Mouse (Mus musculus) limb, embryonic 13.5 days (tissue): ENCODE data around the gene Olfr16. TPM values are rescaled to one million over a fixed set of nuclear protein-coding genes. Genes with fewer than 3 reads are reported as not detected.

Experiments
- ATAC-seq: fragments of 200-750 bp; cut with Nextera tagmentation; 2 replicates; pipeline ENCODE4 v1.8.0; 2017; ENCODE audit warnings: low read depth, moderate number of reproducible peaks, moderate TSS enrichment; ENCODE audit not compliant: low FRiP score
- H3K27ac ChIP-seq: fragments of 300-500 bp; sonication (generic); 2 replicates; pipeline ENCODE4 v1.5.1; 2015; ENCODE audit warnings: inconsistent platforms, mild to moderate bottlenecking, moderate library complexity
- H3K27me3 ChIP-seq: fragments of 300-500 bp; sonication (generic); 2 replicates; pipeline ENCODE4 v1.6.1; 2015; ENCODE audit warnings: mild to moderate bottlenecking, inconsistent platforms
- H3K36me3 ChIP-seq: fragments of 300-500 bp; sonication (generic); 2 replicates; pipeline ENCODE4 v1.6.1; 2015; ENCODE audit warnings: inconsistent platforms, mild to moderate bottlenecking, moderate library complexity
- H3K4me1 ChIP-seq: fragments of 300-500 bp; sonication (generic); 2 replicates; pipeline ENCODE4 v1.6.1; 2015; ENCODE audit warnings: inconsistent platforms
- H3K4me2 ChIP-seq: fragments of 300-500 bp; sonication (generic); replicated peaks from 2 replicates; pipeline ENCODE4 v1.6.1; 2015; ENCODE audit warnings: inconsistent platforms, mild to moderate bottlenecking, moderate library complexity
- H3K4me3 ChIP-seq: fragments of 300-500 bp; sonication (generic); 2 replicates; pipeline ENCODE4 v1.5.1; 2015; ENCODE audit warnings: moderate library complexity, mild to moderate bottlenecking, inconsistent platforms
- H3K9ac ChIP-seq: fragments of 300-500 bp; sonication (generic); 2 replicates; pipeline ENCODE4 v1.6.1; 2015; ENCODE audit warnings: mild to moderate bottlenecking, inconsistent platforms
- H3K9me3 ChIP-seq: fragments of 300-500 bp; sonication (generic); 2 replicates; pipeline ENCODE4 v1.6.1; 2016; ENCODE audit warnings: inconsistent platforms
- WGBS: fragments of 180-500 bp; shearing (Covaris S2); methylation state at CpG from one replicate; pipeline ENCODE4 v1.1.7; 2015; 5-methylcytosine and 5-hydroxymethylcytosine counted together
- polyA plus RNA-seq: library from polyadenylated mRNA; unstranded; fragments of >200 nt; fragmentation: Nextera tagmentation; extraction: Ambion mirVana; gene quantifications from 2 replicates; pipeline ENCODE4 v1.2.1, GENCODE M21; 2015

The Olfr16 gene
- polyA plus RNA-seq: not detected in 2 replicates

DNA sequence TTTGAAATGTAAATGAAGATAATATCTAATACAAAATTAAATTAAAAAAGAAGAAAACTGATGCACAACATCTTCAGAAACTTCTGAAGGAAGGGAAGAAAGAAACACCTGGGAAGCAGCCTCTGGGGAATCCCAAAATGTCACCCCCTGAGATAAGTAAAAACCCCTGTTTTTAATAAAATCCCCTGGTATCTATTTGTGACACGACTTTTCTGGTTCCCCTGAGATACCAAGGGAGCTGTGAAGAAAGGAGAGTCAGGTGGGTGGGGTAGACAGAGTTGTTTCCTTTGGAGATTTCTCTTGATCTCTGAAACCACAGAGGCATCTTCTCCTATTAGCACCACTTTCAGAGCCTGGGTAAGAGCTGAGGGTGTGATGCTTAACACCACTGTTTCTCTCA is at the start of gene Olfr16:
TSS of gene Olfr16 (plus strand) at position 250 of the 400 bp plus-strand sequence.
- WGBS: 37% methylated on average over 1 of the region's 1 CpGs
- Histone ChIP-seq H3K27ac (no peak within 1 kb of the TSS), H3K9me3 (no peaks in the 10 kb centered on the region), H3K4me3 (no peak within 1 kb of the TSS), H3K27me3 (no peaks in the 10 kb centered on the region), H3K36me3 (no peaks in the 10 kb centered on the region), H3K9ac (no peak within 1 kb of the TSS), H3K4me2 (no peak within 1 kb of the TSS), H3K4me1 (no peaks in the 10 kb centered on the region)
- no peak for ATAC-seq

DNA sequence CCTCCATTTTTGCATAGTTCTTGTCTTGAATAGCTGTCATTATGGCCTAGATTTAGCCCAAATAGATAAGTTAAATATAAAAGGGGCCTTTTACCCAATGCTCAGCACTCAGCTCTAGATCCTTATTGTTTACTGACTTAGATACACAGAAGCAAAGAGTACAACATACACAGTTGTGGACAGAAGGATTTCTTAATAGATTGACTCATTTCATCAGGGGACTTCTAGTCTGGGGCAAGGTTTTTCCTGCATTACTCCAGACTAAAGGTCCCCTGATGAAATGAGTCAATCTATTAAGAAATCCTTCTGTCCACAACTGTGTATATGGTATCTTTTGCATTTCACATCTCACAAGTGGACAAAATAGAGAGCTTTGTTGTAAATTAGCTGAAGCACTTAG is 46.9 kb upstream of the Olfr16 start:
- no peak overlapping the region for H3K4me3 ChIP-seq
- H3K27ac ChIP-seq: no peak overlapping the region
- no peaks in the 10 kb centered on the region for H3K27me3 ChIP-seq
- H3K4me1 ChIP-seq: no peaks in the 10 kb centered on the region
- no peaks in the 10 kb centered on the region for H3K36me3 ChIP-seq
- H3K4me2 ChIP-seq: no peak overlapping the region
- no peak for ATAC-seq
- H3K9ac ChIP-seq: no peak overlapping the region
- no peaks in the 10 kb centered on the region for H3K9me3 ChIP-seq

DNA sequence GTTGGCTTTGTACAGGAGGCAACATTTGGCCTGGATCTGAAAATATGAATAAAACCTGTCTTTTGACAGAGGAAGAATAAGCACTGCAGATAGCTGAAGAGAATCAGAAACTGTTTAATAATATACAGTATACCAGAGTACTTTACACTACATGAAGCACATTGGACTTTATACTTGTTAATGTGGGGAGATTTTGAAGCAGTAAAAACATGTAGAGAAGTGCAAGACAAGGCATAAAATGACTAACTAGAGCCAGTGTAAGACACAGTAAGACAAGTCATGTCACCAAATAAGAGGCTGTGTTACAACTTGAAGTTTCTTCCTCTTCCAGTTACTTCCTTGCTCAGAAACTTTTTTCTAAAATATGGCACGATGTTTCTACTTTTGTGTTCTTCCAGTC is 33.1 kb upstream of the Olfr16 start:
- Histone ChIP-seq H3K4me1 (no peaks in the 10 kb centered on the region), H3K4me2 (no peak overlapping the region), H3K27me3 (no peaks in the 10 kb centered on the region), H3K9ac (no peak overlapping the region), H3K4me3 (no peak overlapping the region), H3K9me3 (no peaks in the 10 kb centered on the region), H3K27ac (no peak overlapping the region), H3K36me3 (no peaks in the 10 kb centered on the region)
- WGBS: 76% methylated on average over 1 of the region's 1 CpGs
- ATAC-seq: no peak

DNA sequence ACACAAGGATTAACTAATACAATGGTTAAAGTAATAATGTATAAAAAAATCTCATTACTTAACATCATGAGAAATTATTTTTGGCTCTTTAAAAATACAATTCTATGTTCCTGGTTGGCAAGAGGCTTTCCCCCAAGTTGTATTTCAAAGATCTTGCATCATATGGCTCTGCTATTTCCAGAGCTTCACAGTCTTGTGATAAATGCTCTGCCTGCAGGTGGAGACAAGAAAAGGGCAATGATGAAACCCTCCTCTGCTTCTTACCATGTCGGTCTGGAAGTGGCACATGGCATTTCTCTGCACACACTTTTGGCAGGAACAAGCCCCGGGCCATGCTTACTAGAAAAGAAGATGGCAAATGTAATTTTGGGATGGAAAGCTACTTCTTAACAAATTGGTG is 31.8 kb upstream of the Olfr16 start:
- no peaks in the 10 kb centered on the region for H3K36me3 ChIP-seq
- H3K4me2 ChIP-seq: no peak overlapping the region
- no peak for ATAC-seq
- H3K27ac ChIP-seq: no peak overlapping the region
- no peak overlapping the region for H3K4me3 ChIP-seq
- H3K9me3 ChIP-seq: no peaks in the 10 kb centered on the region
- no peaks in the 10 kb centered on the region for H3K27me3 ChIP-seq
- no peaks in the 10 kb centered on the region for H3K4me1 ChIP-seq
- 74% methylated on average over 2 of the region's 2 CpGs for WGBS
- H3K9ac ChIP-seq: no peak overlapping the region

DNA sequence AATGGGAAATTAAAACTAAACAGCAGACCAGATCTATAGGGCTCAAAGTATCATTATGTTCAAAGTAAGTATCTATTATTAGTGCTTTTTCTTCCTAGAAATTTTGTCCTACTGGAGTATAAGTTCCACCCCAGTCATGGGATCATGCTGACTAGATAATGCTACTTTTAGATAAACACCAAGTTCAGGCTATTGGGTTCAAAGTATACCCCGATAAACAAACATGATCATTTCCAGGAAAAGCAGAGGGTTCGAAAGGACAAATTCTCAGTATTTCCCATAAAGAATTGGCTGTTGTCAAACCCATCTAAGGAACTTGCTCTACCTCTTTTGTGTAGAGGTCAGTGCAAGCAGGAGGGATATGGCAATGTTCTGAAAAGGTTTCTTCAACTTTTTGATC is 18.0 kb upstream of the Olfr16 start:
- WGBS: 90% methylated on average over 2 of the region's 2 CpGs
- H3K9ac ChIP-seq: no peak overlapping the region
- no peak for ATAC-seq
- no peaks in the 10 kb centered on the region for H3K4me1 ChIP-seq
- H3K4me2 ChIP-seq: no peak overlapping the region
- H3K9me3 ChIP-seq: no peaks in the 10 kb centered on the region
- no peaks in the 10 kb centered on the region for H3K27me3 ChIP-seq
- no peak overlapping the region for H3K4me3 ChIP-seq
- H3K27ac ChIP-seq: no peak overlapping the region
- H3K36me3 ChIP-seq: no peaks in the 10 kb centered on the region

DNA sequence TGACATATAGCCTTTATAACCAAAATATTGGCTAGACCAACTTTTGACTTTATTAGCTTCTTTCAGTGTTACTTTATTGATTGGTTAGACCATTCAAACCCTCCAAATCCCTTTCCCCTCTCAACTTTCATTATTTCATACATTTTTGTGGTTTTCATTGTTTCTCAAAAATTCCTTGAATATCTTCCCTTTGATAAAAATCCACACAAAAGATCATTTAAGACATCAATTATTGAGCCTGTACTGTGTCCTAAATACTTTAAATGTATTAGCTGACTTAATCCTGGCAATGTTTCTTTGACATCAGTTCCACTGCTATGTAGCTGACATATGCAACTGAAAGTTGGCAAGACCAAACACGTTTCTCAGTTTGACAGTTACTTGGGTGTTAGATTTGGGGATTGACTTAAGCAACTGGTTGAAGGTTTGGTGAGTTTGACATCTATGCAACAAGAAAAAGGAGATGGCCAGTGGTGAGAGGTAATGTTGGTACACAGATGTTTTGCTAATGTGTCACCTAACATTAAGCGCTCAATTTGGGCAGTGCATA is 1.0 kb downstream of the Olfr16 start:
- Histone ChIP-seq H3K9me3 (no peaks in the 10 kb centered on the region), H3K9ac (no peak overlapping the region), H3K27me3 (no peaks in the 10 kb centered on the region), H3K27ac (no peak overlapping the region), H3K4me2 (no peak overlapping the region), H3K36me3 (no peaks in the 10 kb centered on the region), H3K4me1 (no peaks in the 10 kb centered on the region), H3K4me3 (no peak overlapping the region)
- no peak for ATAC-seq
- 74% methylated on average over 2 of the region's 2 CpGs for WGBS

DNA sequence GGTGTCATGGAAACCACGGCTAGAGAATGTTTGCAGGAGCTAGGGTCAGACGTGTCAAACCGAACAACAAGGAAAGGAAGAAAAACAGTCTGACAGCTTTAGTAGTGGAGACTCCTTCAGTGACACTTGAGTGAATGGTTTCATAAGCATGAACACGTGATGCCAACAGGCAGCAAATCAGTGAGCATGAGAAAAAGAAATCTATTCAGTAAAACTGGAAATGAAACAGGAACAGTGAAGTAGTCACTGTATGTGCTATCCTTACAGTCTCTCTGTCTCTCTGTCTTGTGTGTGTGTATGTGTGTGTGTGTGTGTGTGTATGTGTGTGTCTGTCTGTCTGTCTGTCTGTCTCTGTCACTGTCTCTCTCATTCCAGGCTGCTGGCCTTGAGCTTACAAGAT is 5.2 kb downstream of the Olfr16 start:
- no peak for ATAC-seq
- no peak overlapping the region for H3K4me3 ChIP-seq
- H3K36me3 ChIP-seq: no peaks in the 10 kb centered on the region
- no peaks in the 10 kb centered on the region for H3K27me3 ChIP-seq
- H3K27ac ChIP-seq: no peak overlapping the region
- WGBS: 69% methylated on average over 4 of the region's 4 CpGs
- no peak overlapping the region for H3K4me2 ChIP-seq
- H3K9me3 ChIP-seq: no peaks in the 10 kb centered on the region
- no peaks in the 10 kb centered on the region for H3K4me1 ChIP-seq
- H3K9ac ChIP-seq: no peak overlapping the region

DNA sequence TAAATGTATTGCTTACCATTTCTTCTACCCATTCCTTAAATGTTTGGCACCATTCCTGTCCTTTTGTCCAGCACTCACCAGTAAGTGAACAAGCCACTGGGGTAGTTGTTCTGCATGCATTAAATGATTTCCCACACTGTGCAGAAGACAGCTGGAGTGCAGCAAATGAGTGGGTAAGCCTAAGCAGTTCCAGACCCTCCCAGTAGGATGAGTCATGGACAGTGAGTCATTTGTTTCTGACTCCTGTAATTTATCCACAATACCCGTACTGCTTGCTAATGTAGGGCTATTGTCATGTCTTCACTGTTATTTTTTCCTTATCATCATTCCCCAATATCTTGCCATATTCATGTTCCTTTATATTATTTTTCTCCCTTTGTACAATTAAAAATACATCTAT is 10.2 kb downstream of the Olfr16 start:
- Histone ChIP-seq H3K9ac (no peak overlapping the region), H3K36me3 (no peaks in the 10 kb centered on the region), H3K4me1 (no peaks in the 10 kb centered on the region), H3K4me2 (no peak overlapping the region), H3K27ac (no peak overlapping the region), H3K4me3 (no peak overlapping the region), H3K9me3 (no peaks in the 10 kb centered on the region), H3K27me3 (no peaks in the 10 kb centered on the region)
- ATAC-seq: no peak
- 56% methylated on average over 1 of the region's 1 CpGs for WGBS

DNA sequence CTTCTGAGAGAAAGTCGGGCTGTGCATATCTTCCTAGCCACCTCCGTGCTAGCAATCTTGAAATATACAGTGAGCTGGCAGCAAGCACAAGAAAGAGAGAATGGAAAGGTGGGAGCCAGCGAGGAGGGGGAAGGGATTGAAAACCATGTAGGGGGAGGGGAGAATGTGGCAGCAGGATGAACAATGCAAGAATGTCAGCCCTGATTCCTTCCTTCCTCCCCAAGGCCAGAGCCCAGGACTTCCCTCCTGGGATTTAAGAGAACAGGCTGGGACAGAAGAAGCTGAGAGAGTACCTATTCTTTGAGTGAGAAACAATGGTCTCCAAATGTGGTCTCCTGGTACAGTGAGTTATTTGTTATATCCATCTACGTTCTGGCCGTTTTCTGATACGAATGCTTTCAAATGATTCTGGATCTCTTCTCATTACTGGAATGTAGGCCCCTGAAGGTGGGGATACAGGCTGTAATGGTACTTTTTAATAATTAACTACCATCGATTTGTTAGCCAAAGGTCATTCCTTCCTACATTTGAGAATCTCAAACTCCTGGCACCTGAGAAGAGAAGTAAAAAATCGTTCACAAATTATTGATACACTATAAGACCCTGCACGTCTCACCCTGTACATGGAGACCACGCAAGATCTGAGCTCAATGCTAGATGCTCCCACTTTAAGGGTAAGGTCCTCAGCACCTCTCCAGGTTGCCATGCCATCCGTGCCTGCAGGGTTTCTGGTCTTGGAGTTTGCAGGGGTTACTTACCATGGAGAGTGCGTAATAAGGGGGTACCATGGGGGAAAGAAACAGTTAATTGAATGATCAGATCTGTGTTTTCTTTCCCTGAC is 39.8 kb downstream of the Olfr16 start:
- Histone ChIP-seq H3K4me2 (no peak overlapping the region), H3K36me3 (no peaks in the 10 kb centered on the region), H3K4me3 (no peak overlapping the region), H3K9me3 (no peaks in the 10 kb centered on the region), H3K9ac (no peak overlapping the region), H3K27ac (no peak overlapping the region), H3K4me1 (no peaks in the 10 kb centered on the region), H3K27me3 (no peaks in the 10 kb centered on the region)
- WGBS: 81% methylated on average over 12 of the region's 12 CpGs
- ATAC-seq: no peak

DNA sequence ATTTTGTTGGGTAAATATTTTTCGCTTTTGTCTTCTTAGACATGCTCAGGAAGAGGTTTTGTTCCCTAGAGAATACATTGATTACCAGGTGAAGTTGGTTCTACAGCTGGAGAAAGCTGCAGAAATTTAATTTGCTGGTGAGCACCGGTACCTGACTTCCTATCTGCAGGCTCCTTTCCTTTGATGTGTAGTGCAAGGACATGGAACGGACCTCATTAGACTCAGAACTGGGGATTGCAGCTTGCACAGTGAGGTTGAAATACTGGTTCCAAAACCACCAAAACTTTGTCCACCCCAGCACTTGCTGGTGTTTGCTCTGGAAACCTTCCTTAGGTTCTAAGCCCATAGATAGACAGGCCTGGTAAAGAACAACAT is 40.4 kb downstream of the Olfr16 start:
- Histone ChIP-seq H3K27me3 (no peaks in the 10 kb centered on the region), H3K9ac (no peak overlapping the region), H3K4me2 (no peak overlapping the region), H3K4me1 (no peaks in the 10 kb centered on the region), H3K4me3 (no peak overlapping the region), H3K9me3 (no peaks in the 10 kb centered on the region), H3K27ac (no peak overlapping the region), H3K36me3 (no peaks in the 10 kb centered on the region)
- no peak for ATAC-seq
- WGBS: 73% methylated on average over 3 of the region's 3 CpGs

Other genes starting within 250 kb of the Olfr16 start
- not detected in 2 replicates for gene Apcs, start 55.4 kb upstream of the Olfr16 start, polyA plus RNA-seq
- gene Olfr1408, start 187.0 kb downstream of the Olfr16 start, polyA plus RNA-seq: not detected in 2 replicates
- gene Olfr1406, start 240.2 kb downstream of the Olfr16 start, polyA plus RNA-seq: not detected in 2 replicates
- gene Olfr218, start 247.4 kb downstream of the Olfr16 start, polyA plus RNA-seq: not detected in 2 replicates